Mouse (Mus musculus) small intestine, adult 2 months (tissue): ENCODE results near the gene Zdhhc17.

Experiments used
- CTCF ChIP-seq: fragments of 200-500 bp; IDR thresholded peaks from 2 replicates; pipeline ENCODE4 v1.5.1; 2012; ENCODE audit warnings: low read depth, mild to moderate bottlenecking, control low read depth, inconsistent platforms, low read length, moderate library complexity, mixed read lengths; ENCODE audit not compliant: insufficient replicate concordance, insufficient read length; ENCODE audit errors: extremely low read depth
- POLR2A ChIP-seq: fragments of 200-500 bp; IDR thresholded peaks from 2 replicates; pipeline ENCODE4 v1.6.1; 2012; ENCODE audit warnings: low read depth, mild to moderate bottlenecking, control low read depth, inconsistent platforms, low read length, moderate library complexity

GRCm38 (mm10) chr10:110931913-110932560 is 77.9 kb downstream of the Zdhhc17 start:
- no peak for TF ChIP-seq CTCF
- TF ChIP-seq POLR2A = no peak
